Mouse (Mus musculus): Measurements from ENCODE around the gene Scn1a.

The Scn1a gene

DNA sequence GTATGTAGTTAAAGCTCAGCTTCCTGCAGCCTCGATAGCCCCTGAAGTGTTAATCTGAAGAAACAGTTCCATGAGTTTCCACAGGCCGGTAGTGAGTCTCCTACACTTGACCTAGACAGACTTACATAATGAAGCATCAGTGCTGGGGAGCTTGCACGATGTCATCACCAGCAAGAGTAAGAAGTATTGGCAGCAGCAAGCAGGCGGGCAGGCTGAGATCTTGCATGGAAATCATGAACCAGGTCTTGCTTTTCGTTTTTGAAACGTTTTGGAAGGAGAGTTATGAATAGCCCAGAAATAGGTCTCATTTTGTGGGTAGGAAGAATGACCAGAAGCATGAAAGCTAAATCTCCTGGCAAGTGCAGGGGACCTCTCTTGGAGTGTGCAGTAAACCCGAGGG lies at the start of gene Scn1a:
Scn1a (minus strand) TSS at position 130 of the 400 bp plus-strand sequence.
- no peak for DNase-seq (ENCODE audit: low read depth, low spot score)

DNA sequence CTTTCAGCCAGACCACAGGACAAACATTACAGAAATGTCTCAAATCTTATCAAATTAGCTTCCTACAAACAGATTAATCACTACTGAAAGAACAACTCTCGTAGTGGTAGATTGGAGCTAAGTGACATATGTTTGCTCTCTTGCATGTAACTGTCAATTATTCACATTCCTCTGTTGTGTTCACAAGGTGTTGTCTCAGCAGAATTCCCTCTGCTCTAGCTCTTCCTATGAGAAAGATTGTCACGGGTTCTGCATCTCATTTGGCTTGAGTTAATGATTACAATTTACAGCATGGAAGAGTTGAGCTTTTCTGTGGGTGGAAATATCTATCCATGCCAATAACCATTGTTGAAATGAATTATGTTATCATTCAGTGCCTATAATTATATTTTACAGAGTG lies 37.8 kb upstream of the Scn1a start:
- no peak for DNase-seq (ENCODE audit: low read depth, low spot score)

DNA sequence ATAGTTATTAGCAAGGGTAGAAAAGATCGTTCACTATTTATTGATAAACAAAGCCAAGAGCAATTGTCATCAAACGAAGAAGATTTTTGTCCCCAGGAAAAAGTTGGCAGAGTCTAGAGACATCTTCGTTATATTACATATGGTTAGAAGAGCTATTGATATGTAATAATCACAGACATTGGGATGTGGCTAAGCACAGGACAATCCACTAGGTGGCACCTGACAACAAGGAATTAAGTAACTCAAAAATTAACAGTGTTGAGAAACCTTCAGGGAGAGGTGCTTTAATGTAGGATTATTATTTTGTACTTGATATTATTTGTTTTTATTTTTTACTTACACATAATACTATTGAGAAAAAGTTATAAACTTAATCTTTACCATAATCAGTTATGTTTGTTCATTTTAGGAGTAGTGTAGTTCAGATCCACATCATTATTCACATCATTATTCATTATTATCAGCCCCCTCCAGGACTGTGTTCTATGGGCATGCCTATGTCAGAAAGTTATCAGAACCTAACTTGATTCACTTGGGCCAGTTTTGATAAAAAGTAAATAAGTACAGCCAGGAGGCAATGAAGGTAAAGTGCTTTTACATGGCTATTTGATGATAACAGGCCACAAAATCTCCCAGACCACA lies 32.7 kb upstream of the Scn1a start:
- no peak for DNase-seq (ENCODE audit: low read depth, low spot score)

DNA sequence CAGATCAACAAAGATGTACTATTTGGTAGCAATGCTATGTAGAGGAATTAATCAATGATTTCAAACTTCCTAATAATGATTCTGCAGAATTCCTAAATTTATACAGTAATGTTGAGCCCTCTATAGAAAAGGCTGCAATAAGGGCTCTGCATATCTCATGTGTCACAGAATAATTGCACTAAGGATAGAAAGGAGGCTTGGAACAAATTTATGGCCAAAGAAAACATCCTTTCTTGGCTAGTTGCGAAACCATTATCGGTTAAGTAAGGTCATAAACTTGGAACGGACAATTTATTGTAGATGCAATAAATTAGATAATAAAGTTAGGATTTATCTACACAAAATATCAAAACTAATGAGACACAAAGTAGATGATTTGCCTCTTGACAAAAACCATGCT lies 24.8 kb upstream of the Scn1a start:
- DNase-seq (ENCODE audit: low read depth, low spot score), result no peak

DNA sequence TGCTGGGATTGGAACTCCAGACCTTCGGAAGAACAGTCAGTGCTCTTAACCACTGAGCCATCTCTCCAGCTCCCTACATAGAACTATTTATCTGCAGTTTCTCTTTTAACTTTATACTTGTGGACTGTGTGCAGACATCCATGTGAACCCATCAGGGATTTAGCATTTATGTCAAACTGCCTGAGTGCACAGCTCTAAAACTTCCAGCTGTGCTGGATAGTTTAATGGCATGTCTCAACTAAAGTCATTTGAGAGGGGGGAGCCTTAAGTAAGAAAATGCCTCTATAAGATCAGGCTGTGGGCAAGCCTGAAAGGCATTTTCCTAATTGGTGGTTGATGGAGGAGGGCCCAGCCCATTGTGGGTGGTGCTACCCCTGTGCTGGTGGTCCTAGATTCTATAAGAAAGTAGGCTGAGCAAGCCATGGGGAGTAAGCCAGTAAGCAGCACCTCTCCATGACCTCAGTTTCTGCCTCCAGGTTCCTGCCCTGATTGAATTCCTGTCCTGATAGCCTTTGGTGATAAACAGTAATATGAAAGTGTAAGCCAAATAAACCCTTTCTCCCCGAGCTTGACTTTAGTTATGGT lies 24.3 kb upstream of the Scn1a start:
- no peak for DNase-seq (ENCODE audit: low read depth, low spot score)

DNA sequence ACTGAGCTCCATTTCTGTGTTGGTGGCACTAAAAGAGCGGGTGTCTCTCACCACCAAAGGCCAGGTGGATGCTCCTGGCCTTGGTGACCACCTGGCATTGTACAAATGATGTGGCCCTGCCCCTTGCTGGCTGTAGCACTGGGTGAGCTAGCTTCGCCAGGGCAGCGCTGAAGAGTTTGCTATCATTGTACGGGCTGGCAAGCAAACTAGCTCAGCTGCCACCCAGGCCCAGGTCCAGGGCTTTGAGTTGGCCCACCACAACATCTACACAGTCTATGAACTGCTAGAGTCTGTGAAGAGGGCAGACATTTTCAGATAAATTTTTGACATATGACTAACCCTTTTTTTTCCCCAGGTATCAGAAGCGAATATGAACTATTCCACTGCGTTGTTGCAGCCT lies 23.3 kb upstream of the Scn1a start:
- no peak for DNase-seq (ENCODE audit: low read depth, low spot score)

DNA sequence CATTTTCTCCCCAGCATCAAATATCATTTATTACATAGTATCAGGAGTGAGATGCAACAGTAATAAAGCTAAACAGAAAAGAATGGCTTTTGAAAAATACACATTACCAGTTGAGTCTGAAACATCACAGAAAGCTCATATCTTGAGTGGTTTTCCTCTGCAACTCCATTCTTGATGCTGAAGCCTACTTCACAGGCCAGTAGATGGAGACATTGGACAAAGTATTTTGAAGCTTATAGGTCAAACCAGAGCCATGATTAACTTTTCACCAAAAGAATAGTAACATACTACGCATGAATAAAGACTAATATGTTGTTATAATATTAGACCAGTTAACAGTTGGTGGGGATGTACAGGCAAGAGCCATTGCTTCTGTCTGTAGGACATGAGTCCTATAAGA lies 21.8 kb upstream of the Scn1a start:
- no peak for DNase-seq (ENCODE audit: low read depth, low spot score)

DNA sequence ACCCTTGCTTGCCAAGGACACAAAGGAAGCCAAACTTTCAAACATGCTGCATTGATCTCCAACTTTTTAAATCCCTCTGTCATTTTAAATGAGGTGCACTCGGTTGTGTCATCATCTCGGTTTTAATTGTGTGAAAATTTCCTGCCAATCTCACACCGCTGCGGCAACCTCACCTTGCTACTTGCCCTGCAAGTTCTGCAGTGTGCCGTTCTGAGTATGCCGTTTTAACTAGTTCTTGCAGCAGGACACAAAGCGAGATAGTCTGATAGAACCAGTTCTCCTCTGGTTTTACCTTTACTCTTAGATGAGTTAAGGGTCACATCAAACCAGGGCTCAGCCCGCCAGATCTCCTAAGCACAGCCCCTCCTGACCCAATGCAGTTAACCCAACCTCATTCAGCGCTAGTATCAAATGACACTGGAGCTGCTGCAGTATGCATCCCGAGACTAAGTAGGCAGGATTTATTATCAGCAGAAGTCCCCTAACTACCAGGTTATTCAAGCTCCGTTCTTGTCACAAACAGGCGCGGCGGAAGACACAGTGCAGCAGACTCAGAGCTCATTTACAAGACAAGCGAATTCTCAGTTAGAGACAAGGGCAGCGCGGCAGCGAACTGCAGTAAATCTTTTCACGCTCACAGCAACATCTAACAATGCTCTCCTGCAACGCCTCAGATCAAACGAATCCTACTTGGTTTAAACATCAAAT lies 722 bp downstream of the Scn1a start:
- DNase-seq (ENCODE audit: low read depth, low spot score), result peak; percentile 37

DNA sequence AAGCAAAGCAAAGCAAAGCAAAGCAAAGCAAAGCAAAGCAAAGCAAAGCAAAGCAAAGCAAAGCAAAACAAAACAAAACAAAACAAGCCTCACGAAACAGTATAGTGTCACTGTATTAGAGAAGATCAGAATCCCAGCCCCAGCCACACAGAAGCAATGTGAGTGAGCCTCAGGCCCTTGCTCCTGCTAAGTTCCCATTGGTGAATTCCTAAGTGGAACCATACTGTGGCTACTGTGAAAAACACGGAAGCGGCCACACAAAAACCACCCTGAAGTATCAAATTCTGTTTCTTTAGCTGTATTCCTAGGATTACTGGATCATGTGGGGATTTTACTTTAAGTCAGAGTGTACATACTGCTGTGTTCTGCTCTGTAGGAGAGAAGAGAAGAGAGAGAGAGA lies 4.4 kb downstream of the Scn1a start:
- DNase-seq (ENCODE audit: low read depth, low spot score), result peak; percentile 30

DNA sequence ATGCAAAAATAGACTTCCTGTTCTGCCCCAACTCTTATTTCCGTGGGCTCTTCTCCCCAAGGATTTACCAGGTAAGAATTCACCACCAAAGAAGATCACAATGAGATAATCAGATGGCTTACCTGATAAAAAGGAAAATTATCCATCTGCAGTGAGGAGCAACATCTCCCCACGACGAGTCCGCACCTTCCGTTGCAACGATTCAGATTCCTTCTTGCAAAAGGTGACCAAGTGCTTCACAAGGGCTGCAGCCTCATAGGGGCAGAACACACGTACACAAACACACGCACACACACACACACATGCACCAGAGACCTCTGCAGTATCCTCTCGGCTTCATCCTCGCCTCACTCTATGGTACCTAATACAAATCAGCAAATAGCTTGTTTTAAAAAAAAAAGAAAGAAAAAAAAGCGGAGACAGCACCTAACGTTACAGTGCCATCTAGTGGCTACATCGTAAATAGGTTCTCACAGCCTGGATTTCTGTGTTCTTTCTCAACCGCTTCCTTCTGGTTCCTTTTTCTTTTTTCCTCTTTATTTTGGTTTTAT lies 30.8 kb downstream of the Scn1a start:
- DNase-seq (ENCODE audit: low read depth, low spot score), result peak; percentile 83

DNA sequence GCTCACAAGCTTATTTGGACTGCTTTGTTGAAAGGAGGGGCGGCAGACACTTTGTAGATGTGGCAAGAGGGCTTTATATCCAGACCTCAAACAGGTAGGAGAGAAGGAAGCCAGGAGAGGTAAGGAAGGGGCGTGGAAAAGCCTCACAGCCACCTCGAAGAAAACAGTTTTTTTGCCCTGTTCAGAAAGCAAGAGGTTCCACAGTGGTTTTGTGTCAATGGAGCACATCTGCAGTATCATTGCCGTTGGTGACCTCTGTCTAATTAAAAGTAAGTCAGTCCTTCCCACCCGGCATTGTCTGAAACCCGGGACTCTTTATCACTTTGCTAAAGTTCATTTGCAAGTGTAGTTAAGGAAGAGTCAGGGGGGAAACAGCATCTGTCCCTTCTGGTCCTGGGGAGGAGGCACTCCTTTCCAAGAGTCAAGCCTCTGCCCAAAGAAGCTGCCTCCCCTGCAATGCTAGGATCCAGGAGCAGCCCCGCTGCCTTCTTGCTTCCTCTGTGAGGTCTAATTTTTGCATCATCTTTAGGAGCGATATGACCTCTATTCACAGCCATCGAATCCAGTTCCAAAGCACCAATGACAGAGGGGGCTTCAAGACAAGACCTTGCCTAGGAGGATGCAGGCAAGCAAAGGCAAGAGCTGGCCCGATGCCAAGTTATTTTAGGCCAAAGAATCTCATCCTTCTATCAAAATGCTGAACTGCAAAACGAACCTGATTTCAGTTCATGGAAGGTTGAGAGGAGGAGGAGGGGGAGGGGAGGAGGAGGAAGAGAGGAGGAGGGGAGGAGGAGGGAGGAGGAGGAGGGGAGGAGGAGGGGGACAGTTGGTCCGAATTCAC lies 31.5 kb downstream of the Scn1a start:
- peak; percentile 31 for DNase-seq (ENCODE audit: low read depth, low spot score)

DNA sequence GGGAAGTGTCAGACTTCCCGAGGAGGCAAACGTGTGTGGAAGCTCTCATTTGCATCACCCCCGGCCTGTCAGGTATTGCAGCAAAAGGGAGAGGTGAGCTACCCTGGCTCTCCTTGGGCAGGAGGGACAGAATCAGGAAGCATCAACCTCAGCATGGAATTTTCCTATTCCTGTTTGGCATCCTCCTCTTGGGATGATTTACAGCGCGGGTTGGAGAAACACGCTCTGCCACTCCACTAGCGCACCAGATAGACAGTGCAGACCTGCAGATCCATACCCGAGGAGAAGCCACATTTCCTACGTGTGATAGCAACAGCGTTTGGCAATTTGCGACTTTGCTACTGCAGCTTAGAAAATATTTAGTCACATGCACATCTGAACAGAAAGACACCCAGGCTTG lies 32.2 kb downstream of the Scn1a start:
- no peak for DNase-seq (ENCODE audit: low read depth, low spot score)

DNA sequence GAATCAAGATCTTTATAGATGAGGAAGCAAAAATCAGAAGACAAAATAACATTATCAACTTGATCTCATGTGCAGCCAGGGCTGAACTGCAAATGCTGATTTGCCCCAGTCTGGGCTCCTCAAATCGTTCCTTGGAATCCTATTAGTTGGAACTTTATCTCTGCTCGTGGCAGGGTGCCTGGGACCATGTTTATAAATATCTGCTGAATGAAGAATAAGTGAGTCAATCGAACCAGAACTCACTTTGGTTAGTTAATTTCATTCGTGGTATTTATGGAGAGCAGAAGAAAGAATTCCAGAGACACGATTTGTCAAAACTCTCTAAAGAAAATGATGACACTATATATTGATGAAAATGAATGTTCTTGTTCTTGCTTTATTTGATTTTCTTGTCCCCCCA lies 48.1 kb downstream of the Scn1a start:
- DNase-seq (ENCODE audit: low read depth, low spot score), result no peak

DNA sequence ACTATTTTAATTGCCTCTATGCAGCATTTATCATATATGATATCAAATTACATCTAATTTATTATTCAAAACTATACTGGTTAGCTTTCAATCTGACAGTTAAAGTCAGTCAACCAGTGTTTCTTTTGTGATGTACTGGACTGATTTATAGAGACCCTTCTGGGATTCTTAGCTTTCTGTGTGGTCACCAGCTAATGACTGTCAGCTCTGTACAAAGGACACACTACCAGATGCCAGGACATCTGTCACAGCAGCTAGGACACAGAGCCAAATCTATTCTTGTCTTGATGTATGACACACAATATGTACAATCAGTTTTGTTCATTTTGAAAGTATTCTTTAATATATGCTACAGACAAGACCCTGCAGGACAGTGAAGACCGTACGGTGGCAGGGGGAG lies 72.7 kb downstream of the Scn1a start:
- DNase-seq (ENCODE audit: low read depth, low spot score), result no peak

DNA sequence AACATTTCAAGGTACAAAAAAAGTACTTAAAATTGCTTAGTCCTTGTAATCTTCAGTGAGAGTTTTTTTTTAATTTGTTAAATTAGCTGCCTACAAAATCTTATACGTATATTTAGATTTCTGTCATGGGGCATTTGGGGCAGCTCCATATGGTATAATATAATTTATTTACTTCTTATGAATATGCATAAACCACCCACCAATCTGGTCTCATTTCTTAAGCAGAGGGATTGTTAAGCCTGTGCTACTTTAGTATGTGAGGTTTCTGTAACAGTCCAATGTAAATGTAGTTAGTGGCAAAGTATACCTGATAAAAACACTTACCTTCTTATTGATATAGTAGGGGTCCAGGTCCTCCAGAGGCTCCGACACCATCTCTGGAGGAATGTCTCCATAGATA lies 90.0 kb downstream of the Scn1a start:
- DNase-seq (ENCODE audit: low read depth, low spot score), result no peak

DNA sequence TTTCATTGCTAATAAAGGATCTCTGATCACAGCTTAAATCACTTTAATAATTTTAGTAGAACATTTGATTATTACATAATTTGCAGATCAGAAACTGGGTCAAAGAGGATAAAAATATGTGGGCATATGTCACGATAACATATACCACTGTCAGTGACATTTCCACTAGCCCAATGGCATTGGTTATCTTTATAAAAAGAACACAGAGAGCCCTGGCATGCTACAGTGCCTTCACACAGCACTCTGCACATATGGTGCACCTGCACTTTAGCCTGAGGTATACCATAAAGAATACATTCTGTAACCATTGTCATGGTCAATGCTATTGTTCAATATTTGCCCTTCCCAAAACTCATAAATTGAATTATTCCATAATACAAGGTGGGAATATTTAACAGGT lies 94.0 kb downstream of the Scn1a start:
- DNase-seq (ENCODE audit: low read depth, low spot score), result no peak

DNA sequence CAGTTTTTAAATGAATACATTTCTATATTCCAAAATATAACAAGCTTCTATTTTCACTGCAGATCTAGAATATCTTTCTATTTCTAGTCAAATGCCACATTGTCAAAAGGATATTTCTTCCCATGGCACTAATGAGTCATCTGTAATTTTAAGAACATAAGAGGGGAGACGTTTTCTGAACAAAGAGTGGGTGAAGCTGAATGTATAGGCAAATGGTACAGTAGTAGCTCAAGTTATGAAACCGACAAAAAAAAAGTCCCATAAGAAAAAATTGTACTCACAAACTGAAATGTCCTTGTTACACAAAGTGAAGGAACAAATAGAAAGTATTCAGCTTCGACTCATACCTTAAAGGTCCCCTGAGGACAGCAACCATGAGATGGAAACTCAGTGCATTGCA lies 94.5 kb downstream of the Scn1a start:
- DNase-seq (ENCODE audit: low read depth, low spot score), result no peak

DNA sequence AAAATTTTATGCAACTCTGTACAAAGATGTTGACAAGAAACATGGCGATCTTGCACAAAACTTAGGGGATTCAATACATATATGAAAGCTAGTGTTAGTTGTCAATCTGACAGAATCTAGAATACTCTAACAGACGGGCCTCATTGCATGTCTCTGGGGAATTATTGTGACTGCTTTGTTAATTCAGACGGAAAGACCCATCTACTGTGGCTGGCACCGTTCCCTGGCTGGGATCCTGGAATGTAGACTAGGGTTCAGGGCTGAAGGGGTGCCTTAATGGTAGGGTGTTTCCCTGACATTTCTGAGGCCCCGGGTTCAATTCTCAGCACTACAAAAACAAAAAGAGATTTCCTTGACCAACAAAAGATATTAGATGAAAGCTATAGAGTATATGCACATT lies 103.2 kb downstream of the Scn1a start:
- DNase-seq (ENCODE audit: low read depth, low spot score), result no peak

DNA sequence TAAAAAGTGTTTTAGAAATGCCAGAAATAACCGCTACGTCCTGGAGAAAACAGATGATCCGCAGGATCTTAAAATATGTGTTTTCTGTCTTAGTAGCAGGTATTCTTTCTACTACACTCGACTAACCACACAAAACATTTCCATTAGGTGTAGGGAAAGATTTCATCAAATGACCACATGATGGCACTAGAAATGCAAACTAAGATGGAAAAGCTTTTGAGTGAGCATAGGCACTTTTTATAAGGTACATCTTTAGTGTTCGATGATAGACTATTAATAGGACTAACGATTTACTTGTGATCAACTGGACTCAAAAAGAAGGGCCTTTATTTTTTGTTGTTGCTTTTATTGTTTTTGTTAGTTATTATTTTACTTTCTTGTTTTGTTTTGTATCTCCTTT lies 104.2 kb downstream of the Scn1a start:
- DNase-seq (ENCODE audit: low read depth, low spot score), result no peak

DNA sequence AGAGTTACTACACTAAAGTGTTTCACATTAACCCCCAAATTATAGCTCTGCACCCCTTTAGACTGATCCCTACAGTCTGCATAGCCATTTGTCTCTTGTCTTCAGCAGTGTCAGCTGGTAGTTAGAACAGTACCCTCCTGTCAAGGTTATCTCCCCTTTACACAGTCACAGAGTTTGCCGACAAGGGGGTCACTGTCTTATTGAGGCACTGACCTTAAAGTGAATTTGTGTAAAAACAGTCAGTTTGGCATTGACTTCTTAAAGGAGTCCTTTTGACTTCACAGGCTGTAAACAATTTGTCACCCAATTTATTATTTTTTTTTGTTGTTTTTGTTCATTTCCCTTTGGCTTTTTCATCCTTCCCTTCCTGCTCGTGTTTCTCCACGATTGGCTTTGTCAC lies 168.1 kb downstream of the Scn1a start:
- no peak for DNase-seq (ENCODE audit: low read depth, low spot score)

DNA sequence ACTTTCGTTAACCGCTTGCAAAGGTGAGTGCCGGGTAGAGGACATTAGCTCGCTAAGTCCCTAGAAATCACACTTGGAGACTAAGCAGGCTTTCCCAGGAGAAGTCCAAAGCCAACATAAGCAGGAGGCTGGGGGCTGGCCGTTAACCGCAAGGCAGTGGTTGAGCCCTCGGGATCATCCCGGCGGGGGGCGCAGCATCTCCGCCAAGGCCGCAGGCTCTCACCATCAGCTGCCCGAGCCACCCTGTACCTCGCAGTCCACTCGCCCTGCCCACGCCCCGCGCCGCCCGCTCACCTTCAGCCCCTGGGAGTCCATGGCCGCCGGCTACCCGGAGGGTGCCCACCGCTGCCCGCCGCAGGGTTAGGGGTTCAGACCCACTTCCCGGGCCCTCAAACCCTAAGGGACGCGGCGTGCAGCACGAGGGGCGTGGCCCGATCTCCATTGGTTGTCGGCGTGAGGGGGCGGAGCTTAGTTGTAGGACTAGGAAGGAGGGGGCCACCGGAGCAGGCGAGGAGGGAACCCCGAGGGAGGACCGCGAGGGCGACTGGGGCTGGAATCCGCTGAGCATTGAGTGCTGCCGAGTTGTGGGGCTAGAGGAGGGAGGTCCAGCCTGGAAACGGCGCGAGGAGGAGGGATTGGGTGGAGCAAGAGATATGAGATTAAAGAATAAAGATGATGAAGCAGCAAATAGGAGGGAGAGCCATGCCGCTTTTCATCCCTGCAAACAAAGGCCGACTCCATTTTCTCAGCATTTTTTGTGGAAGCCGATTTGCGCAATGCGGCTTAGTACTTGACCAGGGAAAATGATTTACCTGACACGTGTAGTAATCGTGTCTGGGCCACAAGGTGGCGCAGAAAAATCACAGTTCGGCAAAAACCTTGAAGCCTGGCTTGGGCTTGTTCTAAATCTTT lies 184.2 kb downstream of the Scn1a start, which contains the start of gene Ttc21b:
Ttc21b (minus strand) TSS at position 398 of the 912 bp plus-strand sequence.
- peak; percentile 95 for DNase-seq (ENCODE audit: low read depth, low spot score)
